Mouse (Mus musculus) embryonic fibroblast, embryonic 13.5 days (primary cell): ENCODE results near the gene Apmap.

ENCODE experiments used
- CTCF ChIP-seq: IDR thresholded peaks from 2 replicates; pipeline ENCODE4 v1.5.1; 2011; ENCODE audit warnings: mild to moderate bottlenecking, control low read depth, low read length, moderate library complexity, borderline replicate concordance; ENCODE audit not compliant: insufficient read depth
- POLR2A ChIP-seq: IDR thresholded peaks from 2 replicates; pipeline ENCODE4 v1.6.1; 2011; ENCODE audit warnings: low read depth, mild to moderate bottlenecking, control low read depth, low read length, moderate library complexity

DNA sequence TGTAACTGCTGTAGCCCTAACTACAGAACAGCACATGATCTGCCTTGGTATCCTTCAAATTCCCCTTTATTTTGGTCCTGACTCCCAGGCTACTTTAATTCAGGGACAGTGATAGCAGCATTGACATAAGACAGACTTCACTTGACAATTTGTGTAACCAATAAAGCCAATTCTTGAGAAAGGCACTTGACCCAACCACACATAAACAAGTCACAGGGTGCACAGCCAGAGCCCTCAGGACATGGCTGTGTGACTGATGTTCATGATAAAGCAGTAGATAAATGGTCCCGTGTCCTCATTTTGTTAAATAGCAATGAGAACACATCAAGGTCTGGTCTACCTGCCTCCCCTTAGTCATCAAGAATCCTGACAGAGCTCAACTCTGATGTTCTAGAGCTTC lies 28.7 kb downstream of the Apmap start:
- TF ChIP-seq CTCF (no peak), POLR2A (no peak)
